Mouse (Mus musculus): ENCODE measurements at regions not wholly inside any gene's neighbourhood (a gene's known extent, or its start where the extent isn't known, plus 50 kb on each side); places are given as distances from the start of the nearest gene placed in this dataset.

DNA sequence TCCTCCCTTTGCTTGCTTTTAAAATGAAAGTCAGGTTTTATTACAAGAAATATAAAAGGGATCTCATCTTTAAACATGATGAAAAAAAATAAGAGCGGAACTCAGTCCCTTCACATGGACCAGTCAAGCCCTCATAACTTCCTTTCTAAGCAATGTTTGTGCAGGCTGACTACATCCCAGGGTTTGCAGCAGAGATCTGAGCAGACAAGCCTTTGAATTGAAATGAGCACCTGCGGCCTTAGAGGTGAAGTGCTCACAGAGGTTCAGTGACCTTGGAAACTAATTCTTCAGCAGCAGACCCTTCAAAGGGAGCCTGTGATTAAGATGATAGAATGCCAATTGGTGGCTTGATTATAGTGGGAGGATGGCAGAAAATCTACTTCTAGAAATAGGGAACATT, 2918.3 kb downstream of the Poteg start:
- DNase-seq (ENCODE audit: extremely low read depth): no peak
- in situ Hi-C loops (cut with MboI; ENCODE audit: low pct_ligation_motif_present, low pct_unique_long_range_greater_than_20kb, low sequenced_read_pairs) (no loop called here), dilution Hi-C loops (cut with MboI; ENCODE audit: extremely low pct_ligation_motif_present, extremely low pct_unique_long_range_greater_than_20kb, low sequenced_read_pairs) (no loop called here)

DNA sequence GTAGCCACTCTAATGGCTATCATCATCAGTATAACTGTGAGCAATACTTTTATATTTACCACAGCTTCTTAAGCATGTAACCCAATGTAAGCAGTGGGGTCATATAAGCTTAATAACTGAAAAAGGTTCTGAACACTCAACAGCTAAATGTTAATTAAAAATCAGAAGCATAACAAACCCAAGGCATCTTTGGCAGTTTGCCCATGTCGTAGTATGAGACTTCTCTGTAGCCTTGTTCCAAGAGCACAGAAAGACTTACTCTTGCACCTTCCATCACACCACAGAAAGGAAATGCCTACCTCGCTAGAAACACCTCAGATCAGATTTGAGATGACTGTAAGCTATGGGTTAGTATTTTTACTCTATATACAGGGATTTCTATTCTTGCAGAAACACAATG, 2944.5 kb downstream of the Poteg start:
- dilution Hi-C loops (cut with MboI; ENCODE audit: extremely low pct_ligation_motif_present, extremely low pct_unique_long_range_greater_than_20kb, low sequenced_read_pairs) (no loop called here), in situ Hi-C loops (cut with MboI; ENCODE audit: low pct_ligation_motif_present, low pct_unique_long_range_greater_than_20kb, low sequenced_read_pairs) (no loop called here)
- TF ChIP-seq RAD21 (IDR thresholded peaks at IDR 0.05; ENCODE audit: low read depth, low read length) (no peak), JUND (conservative IDR thresholded peaks at IDR 0.05; ENCODE audit: low read depth, low read length) (no peak), IRF4 (IDR thresholded peaks at IDR 0.05; ENCODE audit: low read depth, low read length) (no peak), USF1 (IDR thresholded peaks at IDR 0.05; ENCODE audit: low read depth, low read length) (no peak), JUN (IDR thresholded peaks at IDR 0.05; ENCODE audit: insufficient read depth, low read depth, low read length) (no peak), GABPA (IDR thresholded peaks at IDR 0.05; ENCODE audit: insufficient replicate concordance, low read depth, low read length) (no peak), SMC3 (IDR thresholded peaks at IDR 0.05; ENCODE audit: low read depth, low read length) (no peak), ZKSCAN1 (IDR thresholded peaks at IDR 0.05; ENCODE audit: borderline replicate concordance, low read depth, low read length) (no peak), CTCF (conservative IDR thresholded peaks at IDR 0.05 in 1 of 2, IDR thresholded peaks at IDR 0.05 in 1 of 2; ENCODE audit: low read depth in 2 of 2, low read length in 2 of 2) (no peak), HCFC1 (IDR thresholded peaks at IDR 0.05; ENCODE audit: low read depth, low read length) (no peak)
- Histone ChIP-seq H3K27me3 (replicated peaks) (no peaks in the 10 kb centered on the region), H3K4me2 (ENCODE audit: insufficient read depth, low read depth, poor library complexity, severe bottlenecking) (no peak overlapping the region), H3K9ac (ENCODE audit: insufficient read depth, low read depth) (no peak overlapping the region), H3K27ac (ENCODE audit: insufficient read depth, low read depth) (no peak overlapping the region), H3K79me2 (replicated peaks; ENCODE audit: control insufficient read depth, extremely low read depth, insufficient read depth, poor library complexity, severe bottlenecking) (no peaks in the 10 kb centered on the region), H3K9me3 (replicated peaks; ENCODE audit: low read length) (no peaks in the 10 kb centered on the region), H3K4me1 (ENCODE audit: control insufficient read depth in 1 of 2, insufficient read depth in 2 of 2) (no peaks in the 10 kb centered on the region), H3K4me3 (replicated peaks in 1 of 3; ENCODE audit: low read depth in 2 of 3, low read length in 2 of 3, poor library complexity in 1 of 3) (no peak overlapping the region), H3K36me3 (replicated peaks in 1 of 2; ENCODE audit: control insufficient read depth in 1 of 2, insufficient read depth in 1 of 2, low read length in 1 of 2) (no peaks in the 10 kb centered on the region)
- DNase-seq (ENCODE audit: extremely low read depth): no peak

More for the DNA sequence above, 2918.3 kb downstream of the Poteg start:
- Histone ChIP-seq H3K4me3 (replicated peaks in 1 of 3; ENCODE audit: low read depth in 2 of 3, low read length in 2 of 3, poor library complexity in 1 of 3) (no peak overlapping the region), H3K79me2 (replicated peaks; ENCODE audit: control insufficient read depth, extremely low read depth, insufficient read depth, poor library complexity, severe bottlenecking) (no peaks in the 10 kb centered on the region), H3K27me3 (replicated peaks) (no peaks in the 10 kb centered on the region), H3K4me1 (ENCODE audit: control insufficient read depth in 1 of 2, insufficient read depth in 2 of 2) (no peaks in the 10 kb centered on the region), H3K9me3 (replicated peaks; ENCODE audit: low read length) (no peaks in the 10 kb centered on the region), H3K36me3 (replicated peaks in 1 of 2; ENCODE audit: control insufficient read depth in 1 of 2, insufficient read depth in 1 of 2, low read length in 1 of 2) (no peaks in the 10 kb centered on the region), H3K9ac (ENCODE audit: insufficient read depth, low read depth) (no peak overlapping the region), H3K4me2 (ENCODE audit: insufficient read depth, low read depth, poor library complexity, severe bottlenecking) (no peak overlapping the region), H3K27ac (ENCODE audit: insufficient read depth, low read depth) (no peak overlapping the region)
- no peak for TF ChIP-seq JUND (conservative IDR thresholded peaks at IDR 0.05; ENCODE audit: low read depth, low read length)
- TF ChIP-seq MEF2A (IDR thresholded peaks at IDR 0.05; ENCODE audit: borderline replicate concordance, low read depth, low read length): no peak
- no peak for TF ChIP-seq CHD1 (IDR thresholded peaks at IDR 0.05; ENCODE audit: low read depth, low read length)
- TF ChIP-seq CHD2 (IDR thresholded peaks at IDR 0.05; ENCODE audit: low read length): no peak
- TF ChIP-seq SIN3A (IDR thresholded peaks at IDR 0.05; ENCODE audit: low read length): no peak
- TF ChIP-seq PAX5 (IDR thresholded peaks at IDR 0.05; ENCODE audit: low read length): no peak
- TF ChIP-seq NRF1 (IDR thresholded peaks at IDR 0.05; ENCODE audit: low read depth, low read length): no peak
- no peak for TF ChIP-seq MAZ (IDR thresholded peaks at IDR 0.05; ENCODE audit: low read depth, low read length)
- no peak for TF ChIP-seq ZNF384 (IDR thresholded peaks at IDR 0.05; ENCODE audit: low read depth, low read length)
